Mouse (Mus musculus) testis, adult 10 weeks (tissue): ENCODE measurements around the gene Xirp2. TPM values are rescaled to one million over a fixed set of nuclear protein-coding genes. Genes with fewer than 3 reads are reported as not detected.

Experiments used
- polyA plus RNA-seq: library from polyadenylated mRNA; stranded (reverse); fragments of 350-450 nt; fragmentation: Illumina TruSeq; extraction: RNeasy Lipid Tissue Mini Kit (QIAGEN cat#74804); gene quantifications from one replicate; pipeline ENCODE4 v1.2.3, GENCODE M21; 2014; ENCODE audit warnings: low read depth, low replicate concordance

Gene Xirp2
- 0.03 TPM for polyA plus RNA-seq

DNA sequence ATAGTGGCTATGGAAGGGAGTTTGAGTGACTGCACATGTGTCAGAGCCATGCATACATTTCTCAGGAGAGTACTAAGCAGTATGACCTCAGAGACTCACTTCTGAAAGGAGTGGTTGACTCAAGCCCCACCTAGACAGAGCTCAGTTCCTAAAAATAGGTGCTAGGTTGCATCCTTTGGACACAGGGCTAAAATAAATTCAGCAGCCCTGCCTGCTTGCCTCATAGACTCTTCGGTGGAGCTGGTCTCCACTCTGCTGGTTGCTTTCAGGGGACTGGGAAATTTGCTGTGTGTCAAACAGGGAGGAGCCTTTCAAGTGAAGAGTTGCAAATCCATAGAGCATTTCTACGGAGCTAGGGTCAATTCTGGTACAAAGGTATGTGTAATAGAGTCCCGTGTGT, at the start of gene Xirp2:
Gene Xirp2, plus strand, starts transcription at position 223 of the 400 bp plus-strand sequence.

DNA sequence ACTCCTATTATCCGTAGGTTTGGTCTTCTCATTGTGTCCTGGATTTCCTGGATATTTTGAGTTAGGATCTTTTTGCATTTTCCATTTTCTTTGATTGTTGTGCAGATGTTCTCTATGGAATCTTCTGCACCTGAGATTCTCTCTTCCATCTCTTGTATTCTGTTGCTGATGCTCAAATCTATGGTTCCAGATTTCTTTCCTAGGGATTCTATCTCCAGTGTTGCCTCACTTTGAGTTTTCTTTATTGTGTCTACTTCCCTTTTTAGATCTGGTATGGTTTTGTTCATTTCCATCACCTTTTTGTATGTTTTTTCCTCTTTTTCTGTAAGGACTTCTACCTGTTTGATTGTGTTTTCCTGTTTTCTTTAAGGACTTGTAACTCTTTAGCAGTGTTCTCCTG, 32.4 kb upstream of the Xirp2 start, which contains the start of gene Gm21830:
Gene Gm21830, plus strand, starts transcription at position 301 of the 400 bp plus-strand sequence.

DNA sequence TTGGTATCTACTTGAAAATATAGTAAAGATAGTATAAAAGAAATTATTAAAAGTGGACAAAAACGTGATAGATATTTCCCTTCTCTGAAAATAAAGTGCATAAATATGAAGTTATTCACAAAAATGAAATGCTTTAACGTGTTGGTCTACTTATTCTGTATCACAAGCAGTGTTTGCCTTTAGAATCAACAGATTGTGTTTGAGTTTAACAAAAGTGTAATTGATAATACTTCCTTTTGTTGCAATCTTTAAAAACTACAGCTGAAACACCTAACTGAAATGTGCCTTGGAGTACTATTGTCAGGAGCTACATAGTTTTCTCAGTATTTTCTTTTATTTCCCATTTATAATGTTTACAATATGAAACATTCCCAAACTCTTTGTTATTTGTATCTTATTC, 12.7 kb upstream of the Xirp2 start, which contains the start of gene Gm26727:
Gene Gm26727, minus strand, starts transcription at position 101 of the 400 bp plus-strand sequence.

DNA sequence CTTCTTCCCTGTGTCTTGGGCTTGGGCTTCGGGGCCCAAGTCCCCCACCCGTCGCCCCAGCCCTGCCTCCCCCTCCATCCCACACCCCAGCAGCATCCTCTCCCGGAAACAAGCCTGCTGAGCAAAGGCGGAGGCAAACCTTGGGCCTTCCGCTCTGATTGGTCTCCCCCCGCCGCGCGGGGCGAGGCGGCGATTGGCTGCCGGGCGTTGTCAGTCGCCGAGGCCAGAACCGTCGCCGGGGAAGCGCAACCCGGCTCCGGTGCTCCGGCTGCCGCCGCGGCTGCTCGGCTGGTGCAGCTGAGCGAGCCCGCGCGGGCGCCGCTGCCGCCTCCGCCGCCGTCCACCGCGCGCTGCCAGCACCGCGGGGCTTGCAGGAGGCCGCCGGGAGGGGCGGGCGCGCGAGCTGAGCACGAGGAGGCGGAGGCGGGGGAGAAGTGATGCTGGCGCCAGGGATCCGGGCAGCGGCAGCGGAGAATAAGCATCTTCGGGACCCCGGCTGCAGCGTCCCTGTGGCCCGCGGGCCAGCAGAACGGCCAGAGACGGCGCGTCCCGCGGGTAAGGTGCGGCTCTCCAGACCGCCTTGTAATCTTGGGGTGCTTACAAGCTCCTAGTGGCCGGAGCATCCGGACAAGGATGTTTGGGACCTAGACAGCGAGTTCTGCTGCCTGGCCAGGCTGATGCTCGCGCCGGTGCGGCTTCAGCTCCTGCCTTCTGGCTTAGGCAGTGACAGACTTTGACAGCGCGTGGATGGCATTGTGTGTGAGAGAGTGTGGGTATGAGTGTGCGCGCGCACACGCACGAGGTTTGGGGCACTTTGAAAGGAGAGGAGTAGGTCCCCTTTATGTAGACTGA, 119.9 kb downstream of the Xirp2 start, which contains the start of gene B3galt1:
Gene B3galt1, plus strand, starts transcription at position 392 of the 852 bp plus-strand sequence.

Other genes with a start within 250 kb of the Xirp2 start
- gene Gm21830, start 32.3 kb upstream of the Xirp2 start, polyA plus RNA-seq: not detected
- gene Gm26727, start 12.8 kb upstream of the Xirp2 start, polyA plus RNA-seq: not detected
- 1.6 TPM for gene B3galt1, start 119.9 kb downstream of the Xirp2 start, polyA plus RNA-seq